Mouse (Mus musculus) olfactory bulb, adult 2 months (tissue): ENCODE measurements around the gene Nav2.

Experiments
- CTCF ChIP-seq: fragments of 200-500 bp; IDR thresholded peaks from 2 replicates; pipeline ENCODE4 v1.5.1; 2012; ENCODE audit warnings: low read depth, mild to moderate bottlenecking, low read length, moderate library complexity; ENCODE audit not compliant: insufficient read depth
- POLR2A ChIP-seq: fragments of 200-500 bp; IDR thresholded peaks from 2 replicates; pipeline ENCODE4 v1.6.1; 2012; ENCODE audit warnings: mild to moderate bottlenecking, low read depth, low read length, moderate library complexity; ENCODE audit not compliant: insufficient read depth

DNA sequence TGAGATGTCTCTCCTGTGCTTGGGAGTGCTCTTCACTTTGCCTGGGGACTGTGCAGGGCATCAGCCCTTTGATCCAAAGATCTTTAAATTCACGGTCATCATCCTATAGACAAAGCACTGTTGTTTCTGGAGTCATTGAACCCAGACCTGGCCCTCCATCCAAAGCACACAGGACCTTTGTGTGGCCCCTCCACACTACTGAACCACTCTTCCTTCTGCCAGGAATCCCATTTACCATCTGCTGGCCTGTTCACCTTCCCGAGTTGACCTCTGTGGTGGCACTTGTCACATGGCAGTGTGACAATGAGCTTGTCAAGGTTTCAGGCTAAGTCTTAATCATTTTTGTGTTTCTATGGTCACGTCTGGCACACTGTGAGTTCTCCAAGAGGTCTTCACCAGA lies 73.3 kb downstream of the Nav2 start:
- TF ChIP-seq CTCF (no peak), POLR2A (no peak)
